Mouse (Mus musculus) heart, postnatal 0 days (tissue): ENCODE results near the gene Rab4b. TPM values are rescaled to one million over a fixed set of nuclear protein-coding genes. Genes with fewer than 3 reads are reported as not detected.

Experiments used
- ATAC-seq: fragments of 200-750 bp; cut with Nextera tagmentation; 2 replicates; pipeline ENCODE4 v1.8.0; 2017; ENCODE audit warnings: low read depth, moderate number of reproducible peaks, moderate library complexity; ENCODE audit not compliant: insufficient read depth
- DNase-seq: peaks from one replicate; pipeline ENCODE4 v3.0.0-alpha.2; 2016; ENCODE audit warnings: low spot score
- H3K27ac ChIP-seq: fragments of 300-500 bp; sonication (generic); 2 replicates; pipeline ENCODE4 v1.5.1; 2014; ENCODE audit warnings: low read depth, mild to moderate bottlenecking
- H3K27me3 ChIP-seq: fragments of 300-500 bp; sonication (generic); 2 replicates; pipeline ENCODE4 v1.6.1; 2014; ENCODE audit warnings: low read length, mixed read lengths; ENCODE audit not compliant: control insufficient read depth, insufficient read depth
- H3K36me3 ChIP-seq: fragments of 300-500 bp; sonication (generic); replicated peaks from 2 replicates; pipeline ENCODE4 v1.6.1; 2014; ENCODE audit warnings: low read length, mixed read lengths; ENCODE audit not compliant: control insufficient read depth, insufficient read depth
- H3K4me1 ChIP-seq: fragments of 300-500 bp; sonication (generic); 2 replicates; pipeline ENCODE4 v1.6.1; 2014; ENCODE audit warnings: antibody characterized with exemption; ENCODE audit not compliant: control insufficient read depth, insufficient read depth
- H3K4me2 ChIP-seq: fragments of 300-500 bp; sonication (generic); 2 replicates; pipeline ENCODE4 v1.6.1; 2014; ENCODE audit warnings: low read depth, mild to moderate bottlenecking, low read length, moderate library complexity
- H3K4me3 ChIP-seq: fragments of 300-500 bp; sonication (generic); 2 replicates; pipeline ENCODE4 v1.5.1; 2014; ENCODE audit warnings: low read depth, low read length
- H3K9ac ChIP-seq: fragments of 300-500 bp; sonication (generic); replicated peaks from 2 replicates; pipeline ENCODE4 v1.6.1; 2014; ENCODE audit warnings: low read depth, low read length, mixed read lengths
- H3K9me3 ChIP-seq: fragments of 300-500 bp; sonication (generic); replicated peaks from 2 replicates; pipeline ENCODE4 v1.6.1; 2016; ENCODE audit warnings: low read length; ENCODE audit not compliant: control insufficient read depth
- CTCF ChIP-seq: IDR thresholded peaks from 2 replicates; pipeline ENCODE4 v1.5.1; 2016; ENCODE audit warnings: antibody characterized with exemption, control low read depth, low read depth
- EP300 ChIP-seq: IDR thresholded peaks from 2 replicates; pipeline ENCODE4 v1.6.1; 2016; ENCODE audit warnings: antibody characterized with exemption, low read depth
- WGBS: fragments of 180-500 bp; shearing (Covaris S2); extraction: QIAGEN DNeasy Blood & Tissue Kit; methylation state at CpG from one replicate; pipeline ENCODE4 v1.1.7; 2014; 5-methylcytosine and 5-hydroxymethylcytosine counted together
- polyA plus RNA-seq: library from polyadenylated mRNA; unstranded; fragments of >200 nt; fragmentation: Nextera tagmentation; extraction: Ambion mirVana; gene quantifications from 2 replicates; pipeline ENCODE4 v1.2.1, GENCODE M21; 2015
- total RNA-seq: library from RNA; depleted of rRNA; stranded (reverse); fragments of >200 nt; gene quantifications from 2 replicates; pipeline ENCODE4 v1.2.3, GENCODE M21; 2014; ENCODE audit warnings: low replicate concordance

Gene Rab4b
- total and polyA plus RNA-seq, 2 experiments from 2014 or later: 45.9 to 74.2 TPM

- DNase-seq (no peak), ATAC-seq (no peak)
- 64% methylated on average over 14 of the region's 14 CpGs for WGBS
- TF ChIP-seq EP300 (no peak), CTCF (no peak)
- Histone ChIP-seq H3K4me1 (peaks cover 12% of the 10 kb centered on the region), H3K4me3 (no peak within 1 kb of the TSS), H3K36me3 (peaks cover 21% of the 10 kb centered on the region), H3K4me2 (no peak within 1 kb of the TSS), H3K9me3 (no peaks in the 10 kb centered on the region), H3K27me3 (no peaks in the 10 kb centered on the region), H3K27ac (no peak within 1 kb of the TSS), H3K9ac (no peak within 1 kb of the TSS)
Measured at GRCm38 (mm10) chr7:27180837-27181695, 2.4 kb upstream of the Rab4b start, which contains the start of the genes Gm21983 and Mia. Gm21983 (minus strand) TSS chr7:27181086. Mia (minus strand) TSS chr7:27181157.

- 46% methylated on average over 5 of the region's 5 CpGs for WGBS
- DNase-seq (peak; percentile 66), ATAC-seq (no peak)
- TF ChIP-seq EP300: no peak
- TF ChIP-seq CTCF: no peak
- H3K36me3 ChIP-seq: peaks cover 11% of the 10 kb centered on the region; the same call in 1 of the 2 replicates
- H3K9ac ChIP-seq: no peak overlapping the region
- no peaks in the 10 kb centered on the region for H3K27me3 ChIP-seq
- no peak overlapping the region for H3K4me2 ChIP-seq
- H3K4me1 ChIP-seq: peaks cover 12% of the 10 kb centered on the region
- no peak overlapping the region for H3K27ac ChIP-seq
- H3K9me3 ChIP-seq: no peaks in the 10 kb centered on the region
- H3K4me3 ChIP-seq: no peak overlapping the region
Measured at GRCm38 (mm10) chr7:27180036-27180435, 1.3 kb upstream of the Rab4b start.

- Histone ChIP-seq H3K27me3 (no peaks in the 10 kb centered on the region), H3K9me3 (no peaks in the 10 kb centered on the region), H3K4me3 (peak overlapping the region; percentile 80), H3K27ac (peak overlapping the region; percentile 75), H3K4me1 (peaks cover 12% of the 10 kb centered on the region), H3K9ac (no peak overlapping the region), H3K4me2 (peak overlapping the region; percentile 59), H3K36me3 (peaks cover 6% of the 10 kb centered on the region)
- TF ChIP-seq CTCF: no peak
- TF ChIP-seq EP300: no peak
- ATAC-seq (no peak), DNase-seq (no peak)
- 43% methylated on average over 16 of the region's 16 CpGs for WGBS
Measured at GRCm38 (mm10) chr7:27179217-27179918, 672 bp upstream of the Rab4b start.

- Histone ChIP-seq H3K9ac (peak overlapping the region; percentile 62; the same call in 1 of the 2 replicates), H3K27me3 (no peaks in the 10 kb centered on the region), H3K4me1 (peaks cover 12% of the 10 kb centered on the region), H3K4me3 (peak overlapping the region; percentile 80), H3K27ac (peak overlapping the region; percentile 94), H3K4me2 (peak overlapping the region; percentile 59), H3K36me3 (peaks cover 15% of the 10 kb centered on the region), H3K9me3 (no peaks in the 10 kb centered on the region)
- TF ChIP-seq CTCF (no peak), EP300 (no peak)
- DNase-seq (no peak), ATAC-seq (no peak)
- 19% methylated on average over 4 of the region's 4 CpGs for WGBS
Measured at GRCm38 (mm10) chr7:27177942-27178323, 763 bp downstream of the Rab4b start.

- Histone ChIP-seq H3K9me3 (no peaks in the 10 kb centered on the region), H3K4me1 (peaks cover 12% of the 10 kb centered on the region), H3K4me3 (no peak overlapping the region), H3K4me2 (no peak overlapping the region), H3K27ac (no peak overlapping the region), H3K9ac (no peak overlapping the region), H3K27me3 (no peaks in the 10 kb centered on the region), H3K36me3 (peaks cover 38% of the 10 kb centered on the region)
- DNase-seq (no peak), ATAC-seq (no peak)
- no peak for TF ChIP-seq CTCF
- TF ChIP-seq EP300: no peak
- WGBS: 56% methylated on average over 7 of the region's 7 CpGs
Measured at GRCm38 (mm10) chr7:27174896-27175295, 3.8 kb downstream of the Rab4b start.
